ENCODE assay signal across 24 mouse cellular contexts in the genomic region with DNA sequence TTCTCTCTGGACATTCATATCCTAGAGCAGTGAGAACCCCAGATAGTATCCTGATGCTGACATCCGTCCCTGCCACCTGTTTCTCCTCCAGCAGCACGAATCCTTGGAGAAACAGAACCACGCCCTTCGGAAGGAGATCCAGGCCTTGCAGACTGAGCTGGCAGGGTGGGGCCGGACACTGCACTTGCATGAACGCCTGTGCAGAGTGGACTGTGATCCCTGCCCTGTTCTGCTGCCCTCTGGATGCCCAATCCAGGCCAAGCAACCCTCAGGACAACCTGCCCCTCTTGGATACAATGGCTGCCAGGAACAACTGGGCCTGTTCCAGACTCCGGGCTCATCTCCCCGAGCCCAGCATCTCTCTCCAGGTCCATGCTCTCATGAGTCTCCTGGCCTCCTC. TPM values are rescaled to one million over a fixed set of nuclear protein-coding genes. Genes with fewer than 3 reads are reported as not detected.
DNase-seq lines count a peak whose midpoint lies in the region; ATAC-seq and TF ChIP-seq lines count a peak whose summit lies in the region.
"Had no signal": no experiment of that assay in that cellular context is flagged by ENCODE, and none has a peak within 500 bp of the region (broad histone marks: within the 10 kb centered on the region; RNA-seq: fewer than 3 reads in every experiment).

No protein-coding gene starts in this region.

- intact Hi-C loops in left cerebral cortex, postnatal 25 days (cut with DNase I) = no loop called here

- peak; percentile 33; the same call in 1 of the 2 replicates for ATAC-seq in intestine, postnatal 0 days
- ATAC-seq in forebrain, embryonic 12.5 days (ENCODE audit: low FRiP score) = no peak
- ATAC-seq: forebrain, embryonic 16.5 days had no signal

- H3K27me3 ChIP-seq in kidney, adult 2 months (replicated peaks; ENCODE audit: control insufficient read depth, insufficient read depth, low read length) = no peaks in the 10 kb centered on the region
- no peaks in the 10 kb centered on the region for H3K27me3 ChIP-seq in intestine, postnatal 0 days (replicated peaks; ENCODE audit: control insufficient read depth, insufficient read depth, low read length)
- H3K27me3 ChIP-seq in forebrain, embryonic 12.5 days = peaks cover 8% of the 10 kb centered on the region; the same call in 1 of the 2 replicates

- DNase-seq in kidney, adult 2 months = peak; percentile 56
- no peak for DNase-seq in kidney, postnatal 4 days
- peak; percentile 24 for DNase-seq in urinary bladder, postnatal 14 days (ENCODE audit: low spot score)
- DNase-seq in urinary bladder, adult 2 months (ENCODE audit: low spot score) = no peak
- no peak for DNase-seq in left cerebral cortex, postnatal 25 days (ENCODE audit: low spot score in 2 of 2)
- DNase-seq: adrenal gland, postnatal 10 days; cerebellum, adult 11 months; cerebellum, adult 9-10 months; cerebellum, postnatal 36 days; gastrocnemius, postnatal 10 days; heart, adult 18-20 months; heart, postnatal 14 days had no signal

- no peak for TF ChIP-seq POLR2A in kidney, adult 2 months (IDR thresholded peaks at IDR 0.05; ENCODE audit: low read depth, low read length)

- no peak overlapping the region for H3K4me3 ChIP-seq in kidney, adult 2 months (ENCODE audit: insufficient read depth, low read depth, low read length)
- H3K4me3 ChIP-seq in intestine, postnatal 0 days (ENCODE audit: low read depth, low read length) = no peak overlapping the region
- H3K4me3 ChIP-seq in forebrain, embryonic 12.5 days (replicated peaks) = no peak overlapping the region
- H3K4me3 ChIP-seq: forebrain, embryonic 10.5 days; heart, embryonic 10.5 days; hindbrain, embryonic 10.5 days had no signal

- no peaks in the 10 kb centered on the region for H3K36me3 ChIP-seq in kidney, adult 2 months (ENCODE audit: control insufficient read depth, insufficient read depth, low read length)
- H3K36me3 ChIP-seq in intestine, postnatal 0 days (ENCODE audit: control insufficient read depth, insufficient read depth) = no peaks in the 10 kb centered on the region
- no peaks in the 10 kb centered on the region for H3K36me3 ChIP-seq in forebrain, embryonic 12.5 days (replicated peaks)
- H3K36me3 ChIP-seq: forebrain, embryonic 10.5 days; G1E; heart, embryonic 10.5 days; hindbrain, embryonic 10.5 days had no signal

- H3K9ac ChIP-seq in intestine, postnatal 0 days (ENCODE audit: low read depth, low read length) = no peak overlapping the region
- H3K9ac ChIP-seq in forebrain, embryonic 12.5 days = no peak overlapping the region
- H3K9ac ChIP-seq: hindbrain, embryonic 14.5 days had no signal

- 67% methylated on average over 8 of the region's 8 CpGs for WGBS in kidney, adult 2 months
- WGBS in intestine, postnatal 0 days = 50% methylated on average over 8 of the region's 8 CpGs
- 82% methylated on average over 8 of the region's 8 CpGs for WGBS in forebrain, embryonic 12.5 days

- H3K4me2 ChIP-seq in intestine, postnatal 0 days (replicated peaks; ENCODE audit: low read depth) = no peak overlapping the region
- no peak overlapping the region for H3K4me2 ChIP-seq in forebrain, embryonic 12.5 days
- H3K4me2 ChIP-seq: hindbrain, embryonic 14.5 days had no signal

- no peak overlapping the region for H3K27ac ChIP-seq in kidney, adult 2 months (ENCODE audit: insufficient read depth, low read depth, low read length)
- no peak overlapping the region for H3K27ac ChIP-seq in intestine, postnatal 0 days (ENCODE audit: low read depth, low read length)
- no peak overlapping the region for H3K27ac ChIP-seq in forebrain, embryonic 12.5 days
- H3K27ac ChIP-seq: forebrain, embryonic 10.5 days; heart, embryonic 10.5 days; hindbrain, embryonic 10.5 days; hindbrain, embryonic 14.5 days had no signal

- H3K9me3 ChIP-seq in intestine, postnatal 0 days (ENCODE audit: control insufficient read depth) = no peaks in the 10 kb centered on the region
- H3K9me3 ChIP-seq in forebrain, embryonic 12.5 days = no peaks in the 10 kb centered on the region
- H3K9me3 ChIP-seq: forebrain, embryonic 10.5 days; G1E; heart, embryonic 10.5 days; hindbrain, embryonic 10.5 days had no signal

- H3K4me1 ChIP-seq in kidney, adult 2 months (ENCODE audit: control insufficient read depth, insufficient read depth, low read length) = no peaks in the 10 kb centered on the region
- no peaks in the 10 kb centered on the region for H3K4me1 ChIP-seq in intestine, postnatal 0 days (replicated peaks; ENCODE audit: control insufficient read depth, insufficient read depth, low read length)
- H3K4me1 ChIP-seq in forebrain, embryonic 12.5 days = no peaks in the 10 kb centered on the region; the same call in 1 of the 2 replicates
- H3K4me1 ChIP-seq: heart, embryonic 10.5 days had no signal

- no peak for TF ChIP-seq CTCF in kidney, adult 2 months (conservative IDR thresholded peaks at IDR 0.05; ENCODE audit: insufficient read depth, insufficient read length, low read depth, low read length)
- TF ChIP-seq CTCF in intestine, postnatal 0 days (IDR thresholded peaks at IDR 0.05; ENCODE audit: low read depth) = no peak

RNA-seq across cellular contexts. Expression of a gene that starts 13.0 kb away (rescaled TPM):
- polyA plus RNA-seq in kidney, adult 2 months (2012; rRNA removed) = 0.16 and 0.28 TPM in 2 replicates
- 0.52 and 0.60 TPM in 2 replicates for polyA plus RNA-seq in urinary bladder, adult 2 months (2012; rRNA removed)
- 0.20 TPM in 1 of 2 replicates, not detected in the other for polyA plus RNA-seq in intestine, postnatal 0 days (2015; fragmentation: Nextera tagmentation; extraction: Ambion mirVana)
- total RNA-seq in left cerebral cortex, postnatal 25 days (2021) = under 1 TPM in 1 of 2 experiments, not detected in 1; 0.53 TPM
- not detected in 2 replicates for polyA plus RNA-seq in forebrain, embryonic 12.5 days (2016; fragmentation: Nextera tagmentation; extraction: Ambion mirVana)
- total RNA-seq: gastrocnemius, postnatal 10 days; gastrocnemius, postnatal 4 days; heart, adult 18-20 months; heart, postnatal 14 days had no signal
- polyA plus RNA-seq: brain, embryonic 14.5 days; embryonic facial prominence, embryonic 14.5 days; forebrain, embryonic 10.5 days; forebrain, embryonic 16.5 days; G1E; heart, embryonic 10.5 days; heart, embryonic 14.5 days; hindbrain, embryonic 14.5 days had no signal

RNA-seq across cellular contexts. Expression of a gene that starts 29.9 kb away (rescaled TPM):
- 144 and 157 TPM in 2 replicates for polyA plus RNA-seq in kidney, adult 2 months (2012; rRNA removed)
- 76.9 and 87.5 TPM in 2 replicates for polyA plus RNA-seq in urinary bladder, adult 2 months (2012; rRNA removed)
- polyA plus RNA-seq in intestine, postnatal 0 days (2015; fragmentation: Nextera tagmentation; extraction: Ambion mirVana) = 70.6 and 71.5 TPM in 2 replicates
- 10 to 100 TPM; 71.5 to 76.8 TPM for total RNA-seq in left cerebral cortex, postnatal 25 days (2021)
- 77.4 and 80.5 TPM in 2 replicates for polyA plus RNA-seq in forebrain, embryonic 12.5 days (2016; fragmentation: Nextera tagmentation; extraction: Ambion mirVana)

RNA-seq across cellular contexts. Expression of a gene that starts 30.4 kb away (rescaled TPM):
- polyA plus RNA-seq in kidney, adult 2 months (2012; rRNA removed) = 4.8 and 5.5 TPM in 2 replicates
- polyA plus RNA-seq in urinary bladder, adult 2 months (2012; rRNA removed) = 5.1 and 9.2 TPM in 2 replicates
- polyA plus RNA-seq in intestine, postnatal 0 days (2015; fragmentation: Nextera tagmentation; extraction: Ambion mirVana) = 0.61 and 1.3 TPM in 2 replicates
- total RNA-seq in left cerebral cortex, postnatal 25 days (2021) = under 1 TPM in 1 of 2 experiments, not detected in 1; 0.71 TPM
- not detected in 2 replicates for polyA plus RNA-seq in forebrain, embryonic 12.5 days (2016; fragmentation: Nextera tagmentation; extraction: Ambion mirVana)
- polyA plus RNA-seq: forebrain, embryonic 10.5 days; forebrain, embryonic 16.5 days; G1E; heart, embryonic 10.5 days; heart, embryonic 14.5 days; hindbrain, embryonic 14.5 days had no signal

RNA-seq across cellular contexts. Expression of a gene that starts 43.1 kb away (rescaled TPM):
- polyA plus RNA-seq in kidney, adult 2 months (2012; rRNA removed) = 28.7 and 35.0 TPM in 2 replicates
- 27.7 and 32.6 TPM in 2 replicates for polyA plus RNA-seq in urinary bladder, adult 2 months (2012; rRNA removed)
- polyA plus RNA-seq in intestine, postnatal 0 days (2015; fragmentation: Nextera tagmentation; extraction: Ambion mirVana) = 23.0 and 23.3 TPM in 2 replicates
- total RNA-seq in left cerebral cortex, postnatal 25 days (2021) = 10 to 100 TPM; 36.2 to 43.6 TPM
- polyA plus RNA-seq in forebrain, embryonic 12.5 days (2016; fragmentation: Nextera tagmentation; extraction: Ambion mirVana) = 24.6 and 26.0 TPM in 2 replicates

RNA-seq across cellular contexts. Expression of a gene that starts 52.8 kb away (rescaled TPM):
- polyA plus RNA-seq in kidney, adult 2 months (2012; rRNA removed) = 23.8 and 30.3 TPM in 2 replicates
- polyA plus RNA-seq in urinary bladder, adult 2 months (2012; rRNA removed) = 14.0 and 16.8 TPM in 2 replicates
- 17.0 and 19.1 TPM in 2 replicates for polyA plus RNA-seq in intestine, postnatal 0 days (2015; fragmentation: Nextera tagmentation; extraction: Ambion mirVana)
- total RNA-seq in left cerebral cortex, postnatal 25 days (2021) = 10 to 100 TPM; 23.7 to 25.0 TPM
- polyA plus RNA-seq in forebrain, embryonic 12.5 days (2016; fragmentation: Nextera tagmentation; extraction: Ambion mirVana) = 55.2 and 56.6 TPM in 2 replicates

Comparison
In these comparisons a context has a peak if more than half of its experiments do, and no peak if none do; other contexts are left out.
1. DNase-seq: peak in kidney, adult 2 months (single experiment) and urinary bladder, postnatal 14 days (single experiment); none in kidney, postnatal 4 days (0 of 2), urinary bladder, adult 2 months (single experiment) and left cerebral cortex, postnatal 25 days (0 of 2).